Mouse (Mus musculus): ENCODE measurements around the gene Gna11. TPM values are rescaled to one million over a fixed set of nuclear protein-coding genes. Genes with fewer than 3 reads are reported as not detected.

Gene Gna11
- total RNA-seq, 2 experiments from 2014 or later = 116 to 117 TPM

DNA sequence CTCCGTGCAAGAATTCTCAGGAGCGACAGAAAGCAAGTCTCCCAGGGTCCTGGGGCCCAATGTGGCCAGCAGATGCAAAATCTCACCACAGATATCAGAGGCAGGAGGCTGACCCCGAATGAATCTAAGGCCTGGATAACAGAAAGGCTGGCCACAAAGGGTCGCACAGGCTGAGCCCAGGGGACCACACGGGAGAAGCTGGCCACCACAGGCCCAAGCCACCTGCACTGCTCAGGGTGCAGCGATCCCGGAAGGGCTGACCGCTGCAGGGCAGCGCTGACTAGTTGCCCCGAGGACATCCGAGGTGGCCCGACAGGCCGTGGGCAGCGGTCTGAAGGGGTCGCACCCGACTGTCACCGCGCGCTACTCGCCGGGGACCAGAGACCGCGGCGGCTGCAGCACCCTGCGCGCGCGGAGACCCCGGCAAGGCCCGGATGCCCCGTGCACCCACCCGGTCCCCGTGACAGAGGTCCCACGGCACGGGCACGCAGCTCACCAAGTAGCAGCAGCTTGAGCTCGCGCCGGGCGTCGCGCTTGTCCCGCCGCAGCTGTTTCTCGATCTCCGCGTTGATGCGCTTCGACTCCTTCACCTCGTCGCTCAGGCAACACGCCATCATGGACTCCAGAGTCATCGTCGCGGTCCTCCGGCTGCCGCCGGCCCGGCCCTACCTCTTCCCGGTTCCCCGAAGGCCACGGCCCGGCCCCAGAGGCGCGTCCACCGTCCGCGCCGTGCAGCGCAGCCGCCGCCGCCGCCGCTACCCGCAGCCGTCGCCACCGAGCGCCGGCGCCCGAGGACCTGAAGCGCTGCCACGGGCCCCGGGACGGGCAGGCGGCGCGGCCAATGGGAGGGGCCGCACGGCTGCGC, 462 bp downstream of the Gna11 start:
- intact Hi-C loops (cut with DNase I) = loop anchor here (5.0 kb wide), 1 partner anchor 42 kb away; the partner anchor contains the start of gene S1pr4
- DNase-seq = no peak

DNA sequence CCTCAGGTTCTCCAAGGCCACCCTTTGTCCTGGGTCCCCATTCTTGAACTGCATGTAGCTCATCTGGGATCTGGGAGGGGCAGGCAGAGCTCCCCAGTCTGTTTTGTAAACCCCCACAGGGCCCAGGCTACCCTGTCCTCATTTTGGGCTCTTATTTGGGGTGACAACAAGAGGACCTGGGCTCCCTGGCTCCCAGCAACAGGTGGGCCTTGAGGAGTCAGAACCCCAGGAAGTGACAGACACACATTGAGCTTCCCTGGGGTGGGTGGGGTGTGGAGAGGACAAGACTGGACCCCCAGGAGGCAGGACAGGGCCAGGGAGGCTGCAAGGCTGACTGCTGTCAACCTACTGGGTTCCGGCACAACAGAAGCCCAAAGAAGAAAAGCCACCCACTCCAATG, 1.4 kb downstream of the Gna11 start:
- DNase-seq = no peak
- intact Hi-C loops (cut with DNase I) = loop anchor here (5.0 kb wide), 1 partner anchor 41 kb away; the partner anchor contains the start of gene S1pr4

DNA sequence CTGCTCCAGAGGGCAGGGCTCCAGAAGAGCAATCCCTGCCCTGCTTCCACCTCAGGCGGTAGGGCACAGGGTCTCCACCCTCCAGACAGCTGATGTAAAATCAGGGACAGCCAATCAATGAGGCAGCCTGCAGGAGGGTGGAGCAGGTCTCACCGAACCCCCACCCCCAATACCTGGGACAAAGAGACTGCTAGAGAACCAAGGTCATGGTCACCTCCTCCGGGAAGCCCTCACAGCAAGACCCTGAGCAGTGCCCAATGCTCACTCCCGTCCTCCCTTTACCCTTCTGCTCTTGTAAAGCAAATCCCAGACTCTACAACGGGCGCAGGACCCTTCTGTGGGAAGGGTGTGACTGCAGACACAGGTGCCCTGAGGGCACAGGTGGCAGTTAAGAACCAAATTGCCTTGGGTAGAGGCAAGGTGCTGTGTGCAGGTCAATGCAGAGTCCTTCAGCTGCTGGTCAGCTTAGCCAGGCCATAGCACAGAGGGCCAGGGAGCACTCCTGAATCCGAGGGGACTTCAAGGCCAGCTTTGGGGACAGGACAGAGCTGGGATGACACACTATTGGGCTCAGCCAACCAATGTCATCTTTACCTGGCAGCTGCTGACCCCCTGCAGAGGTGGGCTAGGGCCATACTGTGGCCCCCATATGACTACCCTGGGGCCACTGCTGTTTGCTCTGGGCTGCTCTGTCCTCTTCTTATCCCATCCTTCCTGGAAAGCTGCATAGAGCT, 2.1 kb downstream of the Gna11 start:
- intact Hi-C loops (cut with DNase I) = loop anchor here (5.0 kb wide), 1 partner anchor 41 kb away; the partner anchor contains the start of gene S1pr4
- DNase-seq = no peak

DNA sequence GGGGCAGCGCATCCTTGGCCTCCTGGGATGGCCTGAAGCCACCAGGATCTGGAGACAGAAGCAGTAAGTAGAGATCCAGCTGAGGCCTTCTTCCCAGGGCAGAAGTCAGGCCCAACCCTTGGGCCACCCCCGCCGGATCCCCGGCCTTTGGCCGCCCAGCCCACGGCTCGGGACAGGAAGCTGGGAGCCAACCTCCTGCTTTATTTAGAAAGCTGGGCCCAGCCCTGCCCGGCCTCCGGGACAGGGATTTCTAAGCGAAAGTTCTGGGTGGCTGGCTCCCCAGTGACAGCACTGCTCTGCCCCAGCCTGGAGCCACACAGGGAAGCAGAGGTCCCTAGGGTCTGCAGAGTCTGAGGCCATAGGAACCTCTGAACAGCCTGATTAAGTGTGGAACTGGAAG, 3.2 kb downstream of the Gna11 start:
- intact Hi-C loops (cut with DNase I) = loop anchor here (5.0 kb wide), 1 partner anchor 40 kb away; the partner anchor contains the start of gene S1pr4
- DNase-seq = no peak

DNA sequence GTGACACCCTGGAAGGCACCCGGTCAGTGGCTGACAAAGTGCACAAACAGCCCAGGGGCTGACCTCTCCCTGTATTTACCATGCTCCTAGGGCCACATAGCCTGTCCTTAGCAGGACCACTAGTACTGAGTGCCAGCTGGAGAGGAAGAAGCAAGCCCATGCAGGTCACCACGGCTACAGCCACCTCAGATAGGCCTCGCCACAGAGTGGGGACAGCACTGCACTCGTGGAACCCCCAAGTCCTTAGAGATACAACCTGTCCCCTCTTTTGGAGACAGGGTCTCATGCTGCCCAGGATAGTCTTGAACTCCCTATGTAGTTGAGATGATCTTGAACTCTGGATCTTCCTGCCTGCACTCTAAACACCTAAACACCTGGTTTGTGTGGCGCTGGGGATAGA, 3.6 kb downstream of the Gna11 start:
- intact Hi-C loops (cut with DNase I) = loop anchor here (5.0 kb wide), 1 partner anchor 39 kb away; the partner anchor contains the start of gene S1pr4
- no peak for DNase-seq

DNA sequence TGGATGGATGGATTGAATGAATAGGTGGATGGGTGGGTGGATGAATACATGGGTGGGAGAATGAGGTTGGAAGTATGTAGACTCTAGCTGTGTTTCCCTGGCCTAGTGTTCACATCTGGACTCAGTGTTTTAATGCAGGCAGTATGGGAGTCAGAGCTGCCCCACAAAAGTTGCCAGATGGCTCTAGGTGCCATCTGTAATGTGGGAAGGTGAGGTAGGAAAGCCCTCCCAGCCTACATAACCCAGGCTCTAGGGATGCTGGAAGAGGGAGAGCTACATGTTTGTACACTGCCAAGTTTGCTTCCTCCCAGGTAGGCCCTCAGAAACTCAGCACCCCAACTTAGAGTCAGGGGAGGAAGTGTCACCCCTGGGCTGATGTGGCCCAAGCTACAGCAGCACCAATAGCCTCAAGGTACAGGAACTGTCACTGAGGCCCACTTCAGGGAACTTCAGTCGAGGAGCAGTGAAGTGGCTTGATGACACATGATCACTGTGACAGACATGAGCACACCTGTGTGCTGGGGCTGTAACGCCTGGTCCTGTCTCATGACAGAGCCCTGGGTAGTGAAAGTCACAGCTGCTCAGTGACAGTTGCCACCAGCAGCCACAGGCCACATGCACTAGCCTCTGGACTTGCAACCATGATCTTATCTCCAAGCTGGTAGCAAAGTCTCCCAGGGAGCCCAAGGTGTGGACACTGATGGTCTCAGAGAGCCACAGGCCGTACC, 6.5 kb downstream of the Gna11 start:
- DNase-seq = no peak
- intact Hi-C loops (cut with DNase I) = no loop called here

DNA sequence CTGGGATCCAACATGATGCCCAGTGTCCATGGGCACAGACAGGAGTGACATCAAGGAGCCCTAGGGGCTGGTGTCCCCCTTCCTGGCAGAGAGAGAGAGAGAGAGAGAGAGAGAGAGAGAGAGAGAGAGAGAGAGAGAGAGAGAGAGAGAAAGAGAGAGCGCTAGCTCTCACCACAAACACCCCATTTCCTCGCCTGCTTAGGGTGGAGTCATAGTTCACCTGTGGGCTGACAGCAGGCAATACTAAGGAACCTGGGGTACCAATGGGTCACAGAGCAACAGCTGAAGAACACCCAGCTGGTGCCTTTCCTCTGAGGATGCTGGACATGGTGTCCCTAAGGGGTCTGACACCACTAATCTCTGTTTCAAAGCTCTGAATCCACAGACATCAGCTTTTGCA, 7.6 kb downstream of the Gna11 start:
- DNase-seq = no peak
- intact Hi-C loops (cut with DNase I) = no loop called here

DNA sequence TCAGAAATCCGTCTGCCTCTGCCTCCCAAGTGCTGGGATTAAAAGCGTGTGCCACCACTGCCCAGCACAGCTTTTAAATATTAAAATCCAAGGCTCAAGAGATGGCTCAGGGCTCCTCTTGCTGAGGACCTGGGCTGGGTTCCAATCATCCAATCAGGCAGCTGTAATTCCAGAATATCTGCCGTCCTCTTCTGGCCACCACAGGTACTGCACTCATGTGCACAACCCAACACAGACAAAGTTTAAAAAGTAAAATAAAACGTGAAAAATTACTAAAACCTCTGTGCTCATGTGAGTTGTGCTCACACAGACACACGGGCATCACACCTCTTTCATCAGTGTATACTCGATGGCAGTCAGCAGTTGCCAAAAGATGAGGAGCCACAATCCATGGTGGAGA, 8.3 kb downstream of the Gna11 start:
- intact Hi-C loops (cut with DNase I) = no loop called here
- DNase-seq = peak; percentile 31

DNA sequence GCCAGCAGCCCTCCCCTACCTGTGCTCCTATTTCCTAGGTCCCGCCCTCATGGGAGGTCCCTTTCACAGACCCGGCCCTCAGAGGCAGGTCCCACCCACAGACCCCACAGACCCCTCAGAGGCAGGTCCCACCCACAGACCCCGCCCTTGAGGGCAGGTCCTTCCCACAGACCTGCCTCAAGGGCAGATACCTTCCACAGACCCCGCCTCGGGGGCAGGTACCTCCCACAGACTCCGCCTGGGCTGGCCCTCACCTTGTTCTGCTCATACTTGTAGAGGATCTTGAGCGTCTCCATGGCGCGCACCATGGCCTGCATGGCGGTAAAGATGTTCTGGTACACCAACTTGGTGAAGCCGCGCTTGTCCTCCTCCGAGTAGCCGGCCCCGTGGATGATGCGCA, 10.2 kb downstream of the Gna11 start:
- intact Hi-C loops (cut with DNase I) = no loop called here
- DNase-seq = no peak

DNA sequence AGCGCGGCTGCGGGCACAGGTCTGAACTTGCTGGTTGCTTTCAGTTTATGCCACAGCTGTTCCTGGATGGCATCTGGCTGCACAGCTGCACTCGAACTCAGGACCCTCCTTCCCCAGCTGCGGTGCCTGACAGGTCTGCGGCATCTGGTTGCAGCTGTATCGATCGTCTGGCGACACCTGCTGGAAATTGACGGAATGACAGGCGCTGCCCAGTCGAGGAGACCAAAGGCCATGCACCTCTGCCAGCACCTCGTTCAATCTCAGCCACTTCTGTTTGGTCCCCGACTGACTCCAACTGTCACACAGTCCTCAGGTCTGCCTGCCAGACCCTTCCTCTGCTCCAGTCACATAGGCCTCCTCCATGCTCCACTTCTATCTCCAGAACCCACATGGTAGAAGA, 18.2 kb downstream of the Gna11 start:
- intact Hi-C loops (cut with DNase I) = no loop called here
- peak; percentile 59 for DNase-seq

DNA sequence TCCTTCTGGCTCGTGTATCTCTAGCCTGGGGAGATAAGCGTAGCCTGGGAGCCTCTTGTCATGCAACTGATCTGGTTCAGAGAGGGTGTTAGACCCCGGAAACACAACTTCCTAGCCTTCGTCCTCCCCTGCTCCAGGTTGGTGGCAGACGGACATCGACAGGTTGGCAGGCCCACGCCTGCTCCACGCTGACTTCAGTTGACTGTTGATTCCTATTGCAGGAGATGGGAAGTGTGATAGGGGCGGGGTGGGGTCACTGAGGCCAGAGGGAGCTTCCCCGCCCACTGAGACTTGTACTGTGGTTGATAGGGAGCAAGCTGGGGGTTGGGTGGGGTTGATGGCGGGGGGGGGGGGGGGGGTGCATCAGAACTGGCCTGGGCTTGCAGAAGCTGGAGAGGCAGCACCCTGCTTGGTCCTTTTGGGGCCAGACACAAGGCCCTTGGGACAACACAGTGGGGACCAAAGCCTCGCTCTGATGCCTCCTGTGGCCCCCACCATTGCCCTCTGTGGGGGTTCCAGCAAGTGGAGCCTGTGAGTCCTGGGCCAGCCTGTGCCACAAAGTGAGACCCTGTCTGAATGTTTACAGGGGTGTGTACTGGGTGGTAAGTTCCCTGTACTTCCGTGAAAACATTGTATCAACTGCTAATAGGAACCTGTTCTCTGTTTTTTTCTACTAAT, 19.8 kb downstream of the Gna11 start:
- no peak for DNase-seq
- intact Hi-C loops (cut with DNase I) = no loop called here

DNA sequence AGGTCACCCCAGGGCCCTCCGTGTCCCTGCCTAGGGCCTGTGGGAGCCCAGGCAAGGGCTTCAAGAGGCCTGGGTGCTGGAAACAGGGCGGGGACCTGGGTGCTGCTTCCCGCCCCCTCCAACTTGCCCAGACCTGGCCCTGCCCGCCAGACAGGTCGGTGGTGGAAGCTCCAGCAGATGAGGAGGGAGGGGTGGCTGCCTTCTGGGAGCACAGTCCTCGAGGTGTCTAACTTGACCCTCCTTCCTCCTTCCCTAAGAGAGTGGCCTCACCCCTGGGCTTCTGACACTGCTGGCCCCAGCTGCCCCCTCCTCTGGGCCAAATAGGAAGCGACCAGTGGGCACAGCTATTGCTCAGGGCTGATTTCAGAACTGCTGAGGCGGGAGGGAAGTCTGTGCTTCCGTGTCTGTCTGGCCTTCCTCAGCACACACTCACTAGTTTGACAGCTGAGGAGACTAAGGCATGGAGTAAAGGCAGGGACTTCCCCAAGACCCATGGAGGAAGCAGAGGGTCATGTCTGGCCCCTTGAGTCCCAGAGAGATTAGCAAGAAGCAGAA, 20.9 kb downstream of the Gna11 start, which contains the start of gene Gna15:
Gene Gna15, minus strand, starts transcription at position 175 of the 555 bp plus-strand sequence.
- no peak for DNase-seq

DNA sequence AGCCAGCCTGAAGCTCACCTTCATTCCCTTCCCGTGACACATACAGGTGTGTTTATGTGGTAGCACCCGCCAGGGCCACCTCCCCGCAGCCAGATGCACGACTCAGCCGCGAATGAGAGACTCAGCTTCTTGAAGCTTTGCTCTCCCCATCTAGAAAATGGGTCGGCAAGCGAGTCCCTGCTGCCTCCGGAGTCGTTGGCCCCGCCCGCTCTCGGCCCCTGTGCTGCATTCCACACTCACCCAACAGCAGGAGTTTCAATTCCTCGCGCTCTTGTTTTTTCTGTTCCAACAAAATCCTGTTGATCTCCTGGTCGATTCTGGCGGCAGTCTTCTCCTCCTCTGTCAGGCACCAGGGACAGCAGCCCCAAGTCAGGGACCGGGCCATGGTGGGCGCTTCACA, 21.4 kb downstream of the Gna11 start:
- DNase-seq = no peak
- intact Hi-C loops (cut with DNase I) = no loop called here

More for the DNA sequence above, 20.9 kb downstream of the Gna11 start, which contains the start of gene Gna15:
- intact Hi-C loops (cut with DNase I) = no loop called here

DNA sequence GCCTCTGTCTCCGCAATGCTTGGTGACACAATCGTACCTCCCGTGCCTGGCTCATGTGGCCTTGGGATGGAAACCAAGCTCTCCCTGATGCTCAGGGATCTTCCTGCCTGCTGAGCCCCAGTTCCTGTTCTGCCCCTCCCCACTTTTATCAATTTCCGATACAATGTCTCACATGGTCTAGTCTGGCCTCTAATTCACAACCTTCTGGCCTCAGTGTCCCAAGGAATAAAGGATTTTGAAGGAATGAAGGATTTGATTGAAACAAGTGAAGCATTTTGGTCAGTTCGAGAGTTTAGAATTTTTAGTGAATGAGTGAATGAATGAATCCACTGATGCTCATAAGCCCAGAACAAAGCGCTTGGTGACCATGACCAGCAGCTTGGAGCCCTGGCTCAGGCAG, 21.8 kb downstream of the Gna11 start:
- no peak for DNase-seq
- intact Hi-C loops (cut with DNase I) = no loop called here

DNA sequence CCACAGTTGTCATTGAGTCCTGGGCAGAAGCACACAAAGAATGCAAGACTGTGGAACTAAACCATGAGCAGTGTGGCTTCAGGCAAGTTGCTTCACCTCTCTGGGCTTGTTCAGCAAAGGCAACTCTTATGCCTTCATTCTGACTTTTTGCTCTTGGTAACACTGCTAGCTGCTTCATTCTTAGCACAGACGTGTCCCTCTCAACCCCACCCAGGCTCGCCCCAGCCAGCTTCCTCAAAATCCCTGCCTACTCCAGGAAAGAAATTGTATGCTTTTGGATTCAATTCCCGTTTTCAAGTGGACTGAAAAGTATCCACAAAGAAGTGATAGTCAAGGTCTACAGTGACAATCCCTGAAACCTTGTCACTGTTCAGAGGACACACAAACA, 25.0 kb downstream of the Gna11 start:
- no peak for DNase-seq
- intact Hi-C loops (cut with DNase I) = no loop called here

DNA sequence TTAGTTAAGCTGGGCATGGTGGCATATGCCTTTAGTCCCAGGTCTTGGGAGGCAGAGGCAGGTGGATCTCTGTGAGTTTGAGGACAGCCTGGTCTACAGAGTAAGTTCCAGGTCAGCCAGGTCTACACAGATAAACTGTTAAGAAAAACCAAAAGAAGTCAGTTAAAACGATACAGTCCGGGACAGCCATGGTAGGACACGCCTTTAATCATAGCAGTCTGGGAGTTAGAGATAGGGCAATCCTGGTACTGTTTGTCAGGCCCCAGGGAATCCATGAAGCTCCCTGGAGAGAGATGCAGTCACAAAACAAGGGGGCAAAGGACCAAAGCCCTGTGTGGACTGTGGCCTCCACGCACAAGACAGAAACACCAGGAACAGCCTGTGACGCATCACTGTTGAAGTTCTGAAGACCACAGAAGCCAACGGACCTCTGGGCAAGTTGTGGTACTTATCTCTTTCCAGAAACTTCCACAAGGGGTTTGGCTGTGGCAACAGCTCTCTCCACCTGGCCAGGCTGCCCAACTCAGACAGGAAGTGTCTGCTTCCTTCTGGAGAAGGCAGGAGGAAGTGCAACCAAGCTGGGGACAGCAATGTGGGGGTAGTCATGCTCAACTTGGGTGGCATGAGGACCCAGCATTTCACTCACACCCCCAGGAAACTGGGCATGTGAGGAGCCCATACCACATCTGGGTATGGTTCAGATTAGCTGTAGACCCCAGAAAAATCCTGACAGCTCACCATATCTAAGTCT, 25.6 kb downstream of the Gna11 start:
- intact Hi-C loops (cut with DNase I) = no loop called here
- no peak for DNase-seq

DNA sequence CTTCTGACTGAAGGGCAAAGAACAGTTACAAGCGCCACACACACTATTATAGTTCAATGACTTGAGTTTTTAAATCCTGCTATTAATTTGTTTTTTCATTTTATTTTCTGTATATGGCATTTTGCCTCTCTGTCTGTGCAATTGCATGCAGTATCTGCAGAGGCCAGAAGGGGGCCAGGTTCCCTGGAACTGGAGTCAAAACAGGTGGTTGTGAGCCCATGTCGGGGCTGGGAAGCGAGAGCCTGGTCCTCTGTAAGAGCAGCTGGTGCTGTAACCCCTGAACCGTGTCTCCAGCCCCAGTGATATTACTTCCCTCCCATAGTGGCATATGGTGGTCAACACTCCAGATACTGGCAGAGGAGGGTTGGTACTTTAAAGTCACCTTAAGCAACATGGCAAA, 26.4 kb downstream of the Gna11 start:
- peak; percentile 77 for DNase-seq
- intact Hi-C loops (cut with DNase I) = no loop called here

DNA sequence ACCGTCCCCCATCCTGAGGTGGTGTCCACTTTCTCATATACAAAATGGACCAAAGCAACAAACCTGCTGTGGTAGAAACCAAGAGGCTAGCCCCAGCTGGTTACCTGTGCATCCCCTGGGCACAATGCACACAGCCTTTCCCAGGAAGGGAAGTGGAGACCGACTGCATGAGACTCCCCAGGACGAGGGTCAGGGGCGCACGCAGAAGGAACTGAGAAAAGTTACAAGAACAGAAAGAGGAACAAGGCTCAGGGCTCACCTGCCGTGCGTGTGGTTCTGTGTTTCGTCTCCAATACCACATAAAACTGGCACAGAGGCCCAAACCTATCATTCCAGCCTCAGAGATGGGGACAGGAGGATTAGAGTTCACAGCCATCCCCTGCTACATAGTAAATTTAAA, 27.8 kb downstream of the Gna11 start:
- intact Hi-C loops (cut with DNase I) = no loop called here
- no peak for DNase-seq

DNA sequence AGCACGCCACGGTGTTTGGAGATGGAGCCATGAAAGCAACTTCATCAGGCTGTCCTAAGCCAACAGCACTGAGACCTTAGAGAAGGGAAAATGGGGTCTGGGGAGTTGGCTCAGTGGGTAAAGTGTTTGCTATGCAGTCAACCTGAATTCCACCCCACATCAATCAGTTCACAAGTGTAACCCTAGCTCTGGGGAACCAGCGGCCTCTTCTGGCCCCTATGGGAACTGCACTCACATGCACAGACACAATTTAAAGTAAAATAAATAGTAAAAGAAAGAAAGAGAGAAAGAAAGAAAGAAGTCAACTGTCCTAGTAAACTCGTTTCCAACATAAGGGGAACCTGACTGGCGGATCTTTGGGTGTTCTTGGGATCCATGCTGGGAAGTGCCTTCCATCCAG, 31.2 kb downstream of the Gna11 start:
- DNase-seq = no peak
- intact Hi-C loops (cut with DNase I) = no loop called here
